Mouse (Mus musculus): ENCODE results near the gene Siva1. TPM values are rescaled to one million over a fixed set of nuclear protein-coding genes. Genes with fewer than 3 reads are reported as not detected.

Gene Siva1
- polyA plus RNA-seq, 1 experiment from 2014 or later = 174 TPM

DNA sequence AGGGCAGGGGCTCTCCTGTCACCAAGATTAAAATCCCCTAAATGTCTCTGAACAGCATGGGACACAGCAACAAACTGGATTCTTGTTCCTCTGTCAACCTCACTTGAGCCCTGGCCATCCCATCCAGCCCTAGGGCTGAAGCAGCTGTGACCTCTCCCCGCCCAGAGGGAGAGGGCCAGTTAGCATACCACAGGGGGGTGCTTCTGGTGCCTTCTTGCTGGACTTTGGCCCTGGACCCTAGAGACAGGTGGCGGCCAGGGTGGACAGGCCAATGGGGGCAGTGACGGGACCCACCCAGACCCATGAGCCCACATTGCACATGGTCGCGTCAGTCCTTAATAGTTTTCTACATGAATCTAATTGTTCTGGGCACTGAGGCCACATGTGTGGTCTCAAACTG, 9.6 kb downstream of the Siva1 start:
- DNase-seq (ENCODE audit: low spot score) = no peak

DNA sequence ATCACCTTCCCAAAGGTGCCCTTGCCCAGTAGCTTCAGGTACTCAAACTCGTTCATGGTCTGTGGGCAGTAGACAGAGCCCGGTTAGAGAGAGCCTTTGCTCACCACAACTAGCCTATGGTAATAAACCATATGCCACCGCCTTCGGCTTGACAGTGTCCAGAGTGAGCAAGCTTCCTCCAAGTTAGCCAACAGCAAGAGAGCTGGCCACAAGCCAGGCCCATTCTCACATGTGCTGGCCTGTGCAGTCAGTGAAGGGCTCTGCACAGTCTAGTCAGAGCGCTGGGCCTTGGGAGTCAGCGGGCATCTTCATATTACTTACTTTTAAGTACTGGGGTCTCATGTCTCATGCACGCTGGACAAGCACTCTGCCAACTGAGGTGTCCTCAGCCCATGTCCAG, 14.1 kb downstream of the Siva1 start:
- DNase-seq (ENCODE audit: low spot score) = no peak

DNA sequence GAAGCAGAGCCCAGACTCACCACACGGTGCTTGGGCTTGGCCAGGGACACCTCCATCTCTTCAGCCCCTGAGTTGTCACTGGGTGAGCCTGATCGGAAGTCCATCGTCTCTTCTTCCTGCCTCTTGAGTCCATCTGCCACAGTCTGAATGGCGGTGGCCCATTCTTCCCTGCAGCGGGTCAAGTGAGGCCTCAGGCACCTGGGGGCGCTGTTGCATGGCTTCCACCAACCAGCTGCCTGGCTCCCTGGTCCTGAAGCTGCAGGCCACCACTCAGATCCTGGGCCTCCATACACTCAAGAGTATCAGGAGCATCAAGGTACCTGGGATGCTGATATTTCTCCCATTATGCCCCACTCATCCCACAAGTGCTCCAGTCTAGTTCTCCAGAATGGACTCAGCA, 14.6 kb downstream of the Siva1 start:
- DNase-seq (ENCODE audit: low spot score) = no peak

DNA sequence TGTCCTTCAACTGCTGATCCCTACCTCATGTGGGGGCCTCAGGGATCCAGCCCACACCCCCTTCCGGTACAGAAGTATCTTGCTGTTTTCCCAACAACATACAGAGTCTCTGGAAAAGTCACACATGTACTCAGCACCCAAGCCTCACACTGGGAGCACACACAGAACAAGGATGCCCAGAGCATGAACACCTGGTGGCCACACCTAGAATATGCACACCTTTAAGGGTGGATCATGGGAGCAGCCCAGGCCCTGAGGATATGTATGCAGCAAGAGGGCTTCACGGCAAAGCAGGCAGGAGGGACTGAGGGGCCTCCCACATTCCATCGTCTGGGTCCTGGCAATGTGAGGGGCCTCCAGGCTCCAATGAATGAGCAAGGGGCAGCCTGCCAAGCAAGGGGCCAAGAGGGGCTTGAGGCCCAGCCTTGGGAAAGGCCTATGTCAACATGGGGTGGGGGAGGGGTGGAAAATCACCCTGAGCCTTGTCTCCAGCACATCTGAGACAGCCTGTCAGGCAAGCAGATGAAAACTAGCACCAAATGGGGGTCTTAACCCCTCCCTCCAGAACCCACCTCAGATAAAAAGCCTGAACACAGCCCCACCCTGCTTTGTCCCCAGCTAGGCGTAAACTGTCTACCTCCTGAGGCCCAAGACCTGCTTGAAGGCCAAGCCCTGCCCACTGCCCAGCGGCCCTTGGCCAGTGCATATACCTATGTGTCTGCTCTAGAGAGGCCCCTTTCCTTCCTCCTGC, 16.3 kb downstream of the Siva1 start:
- no peak for DNase-seq (ENCODE audit: low spot score)

DNA sequence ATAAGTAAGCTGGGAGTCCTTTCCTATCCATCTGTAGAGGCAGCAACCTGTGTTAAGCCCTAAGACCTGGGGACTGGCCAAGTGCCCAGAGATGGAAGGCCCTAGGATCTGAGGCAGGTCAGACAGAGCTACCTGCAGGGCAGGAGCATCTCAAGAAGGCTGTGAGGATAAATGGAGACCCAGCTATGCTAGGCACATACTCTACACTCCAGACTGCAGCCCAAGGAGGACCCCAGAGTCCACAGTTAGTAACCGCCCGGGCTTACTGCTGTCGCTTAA, 16.8 kb downstream of the Siva1 start:
- DNase-seq (ENCODE audit: low spot score) = no peak

DNA sequence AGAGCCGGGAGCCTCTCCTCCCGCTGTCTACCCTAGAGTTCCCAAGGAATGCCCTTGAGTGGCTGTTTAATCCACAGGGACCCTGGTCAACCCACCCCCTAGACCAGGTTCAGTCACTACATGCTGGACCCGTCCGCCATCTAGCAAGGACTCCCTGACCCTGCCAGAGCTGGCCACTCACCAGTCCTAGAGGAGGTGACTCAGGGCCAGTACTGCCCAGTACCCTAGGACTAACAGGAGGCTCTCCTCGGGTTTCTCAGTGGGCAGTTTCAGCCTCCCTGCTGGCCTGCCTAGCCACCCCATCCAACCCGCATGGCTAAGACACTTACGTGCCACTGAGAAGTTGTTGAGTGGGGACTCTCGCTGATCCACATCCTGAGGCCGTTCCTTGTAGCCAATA, 17.4 kb downstream of the Siva1 start:
- no peak for DNase-seq (ENCODE audit: low spot score)

DNA sequence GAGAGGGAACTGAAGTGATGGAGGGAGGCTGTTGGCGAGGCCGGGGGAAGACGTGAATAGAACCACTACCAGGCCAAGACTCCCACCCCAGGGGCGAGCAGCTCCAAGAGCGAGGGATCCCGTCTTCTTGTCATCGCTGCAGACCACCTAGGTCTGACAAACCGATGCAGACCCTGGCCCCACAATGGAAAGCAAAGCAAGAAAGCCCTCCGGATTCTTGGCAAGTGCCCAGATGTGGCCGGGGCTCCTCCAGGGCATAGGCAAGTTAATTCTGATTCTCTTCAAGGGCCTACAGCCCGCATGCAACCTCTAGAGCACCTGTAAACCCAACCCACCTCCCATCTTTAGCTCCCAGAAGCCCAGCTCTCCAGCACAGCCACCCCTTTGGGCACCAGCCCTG, 18.8 kb downstream of the Siva1 start:
- no peak for DNase-seq (ENCODE audit: low spot score)

DNA sequence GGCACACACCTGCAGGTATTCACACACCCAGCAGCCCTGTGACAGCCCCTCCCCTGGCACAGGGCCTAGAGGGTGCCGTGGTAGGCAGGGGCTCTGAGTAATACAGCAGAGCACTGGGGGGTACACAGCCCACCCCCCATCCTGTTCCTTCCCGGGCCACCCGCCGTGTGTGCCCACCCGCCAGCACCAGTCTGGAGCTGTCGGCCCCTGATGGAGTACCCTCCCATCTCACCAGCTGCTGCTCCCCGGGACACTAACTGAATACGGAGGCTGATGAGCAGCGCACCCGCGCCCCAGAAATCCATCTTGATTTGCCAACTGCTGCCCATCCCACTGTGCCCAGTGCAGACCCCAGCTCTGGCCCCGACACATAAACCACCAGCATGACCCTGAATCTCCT, 19.2 kb downstream of the Siva1 start:
- DNase-seq (ENCODE audit: low spot score) = no peak

DNA sequence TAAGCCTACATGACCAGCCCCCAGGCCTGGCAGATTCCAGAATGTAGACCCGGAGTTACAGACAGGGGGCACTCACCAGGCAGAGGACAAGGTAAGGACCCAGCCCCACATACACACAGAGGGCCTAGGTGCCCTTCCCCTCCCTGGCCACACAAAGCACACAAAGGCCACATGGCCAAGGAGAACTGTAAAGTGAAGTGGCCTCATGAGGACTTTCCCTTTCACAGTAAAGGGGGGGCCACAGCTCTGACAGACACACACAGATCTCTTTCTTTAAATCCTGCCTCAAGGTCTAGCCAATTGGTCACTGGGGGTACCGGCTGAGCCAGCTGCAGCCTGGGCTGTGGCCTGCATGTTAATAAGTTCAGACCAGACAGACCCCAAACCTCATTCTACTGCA, 19.6 kb downstream of the Siva1 start:
- DNase-seq (ENCODE audit: low spot score) = no peak

DNA sequence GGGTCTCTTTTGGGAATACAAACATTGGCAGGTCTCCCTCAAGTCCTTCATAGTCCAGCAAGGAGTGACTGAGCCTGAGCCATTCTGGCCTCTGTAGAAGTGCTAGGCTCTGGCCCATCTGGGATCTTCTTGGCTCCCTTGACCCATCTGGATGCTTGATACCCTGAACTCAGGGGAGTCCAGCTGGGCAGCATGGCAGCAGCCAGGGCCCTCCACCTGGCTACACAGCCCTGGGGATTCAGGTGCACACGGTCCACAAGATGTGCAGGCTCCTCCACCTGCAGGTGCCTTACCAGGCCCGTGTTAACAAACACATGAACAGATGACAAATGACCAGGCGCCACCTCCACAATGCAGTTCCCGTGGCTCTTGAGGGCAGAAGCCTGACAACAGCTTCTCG, 20.2 kb downstream of the Siva1 start:
- no peak for DNase-seq (ENCODE audit: low spot score)

DNA sequence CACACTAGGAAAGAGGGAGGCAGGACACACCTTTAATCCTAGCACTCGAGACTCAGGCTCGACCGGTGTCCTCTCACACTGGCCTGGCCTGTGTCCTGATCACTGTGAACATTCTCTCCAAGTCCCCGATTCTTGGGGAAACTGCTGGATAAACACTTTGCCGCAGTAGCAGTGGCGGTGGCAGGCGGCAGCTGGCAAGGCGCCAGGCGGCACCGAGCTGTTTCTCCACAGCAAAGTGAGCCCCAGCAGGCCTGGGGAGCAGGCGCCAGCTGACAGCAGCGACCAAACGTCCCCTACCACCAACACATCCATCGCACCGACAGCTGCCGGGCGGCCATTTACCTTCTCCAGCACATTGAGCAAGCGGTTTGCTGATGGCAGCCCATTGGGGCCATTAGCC, 21.0 kb downstream of the Siva1 start:
- no peak for DNase-seq (ENCODE audit: low spot score)

DNA sequence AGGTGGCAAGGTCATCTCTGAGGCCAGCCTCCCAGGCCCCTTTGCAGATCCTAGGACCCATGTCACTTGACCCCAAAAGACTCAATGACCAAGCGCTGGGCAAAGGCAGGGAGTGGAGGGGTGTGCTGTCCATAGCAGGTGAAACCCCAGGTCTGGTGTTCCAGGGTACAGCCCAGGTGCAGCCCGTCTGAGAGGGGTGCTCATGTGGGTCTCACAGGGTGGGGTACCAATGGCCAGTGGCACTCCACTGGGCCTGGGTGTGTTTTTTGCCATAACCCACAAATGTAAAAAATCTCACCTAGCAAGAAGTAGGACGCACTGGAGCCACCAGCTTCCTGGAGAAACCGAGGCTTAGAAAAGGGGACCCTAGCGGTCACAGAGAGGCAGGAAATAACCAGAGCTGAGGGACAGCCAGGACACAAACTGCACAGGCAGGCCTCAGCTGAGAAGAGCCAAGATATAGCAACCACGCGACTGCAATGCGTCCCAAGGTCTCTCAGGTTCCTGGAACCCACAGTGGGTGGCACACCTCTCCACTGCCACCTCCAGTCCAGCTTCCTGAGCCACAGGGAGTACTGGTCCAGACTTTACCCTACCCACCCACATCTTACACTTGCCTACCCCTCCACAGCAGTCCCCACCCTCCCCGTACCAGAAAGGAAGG, 21.5 kb downstream of the Siva1 start:
- DNase-seq (ENCODE audit: low spot score) = no peak

DNA sequence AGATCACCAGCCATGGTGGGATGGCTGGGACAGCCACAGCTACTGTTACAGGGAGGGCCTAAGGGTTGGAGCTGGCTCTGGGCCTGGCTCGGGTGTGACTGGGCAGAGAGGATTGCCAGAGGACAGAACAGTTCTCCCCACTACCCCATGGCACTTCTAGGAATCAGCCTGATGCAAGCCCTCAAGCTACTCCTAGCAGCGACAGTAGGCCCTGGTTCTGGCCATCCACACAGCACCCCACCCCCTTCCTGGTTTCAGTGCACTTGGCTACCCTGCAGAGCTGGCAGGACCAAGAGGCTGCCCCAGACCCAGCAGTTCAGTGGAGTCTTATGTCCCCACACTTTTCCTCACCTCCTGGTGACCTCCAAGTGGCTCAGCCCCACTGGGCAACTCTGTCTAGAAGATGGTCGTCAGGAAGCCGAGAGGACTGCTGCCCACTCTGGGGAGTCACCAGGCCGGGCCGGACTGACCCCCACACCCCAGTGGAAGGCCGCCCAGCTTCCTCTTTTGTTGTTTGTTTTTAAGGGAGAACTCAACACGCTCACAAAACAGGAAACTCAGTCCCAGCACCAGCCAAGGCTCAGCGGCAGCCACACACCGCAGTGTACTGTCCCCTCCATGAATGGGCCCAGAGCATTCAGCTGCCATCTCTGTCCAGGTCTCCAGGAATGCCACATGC, 23.3 kb downstream of the Siva1 start:
- no peak for DNase-seq (ENCODE audit: low spot score)

DNA sequence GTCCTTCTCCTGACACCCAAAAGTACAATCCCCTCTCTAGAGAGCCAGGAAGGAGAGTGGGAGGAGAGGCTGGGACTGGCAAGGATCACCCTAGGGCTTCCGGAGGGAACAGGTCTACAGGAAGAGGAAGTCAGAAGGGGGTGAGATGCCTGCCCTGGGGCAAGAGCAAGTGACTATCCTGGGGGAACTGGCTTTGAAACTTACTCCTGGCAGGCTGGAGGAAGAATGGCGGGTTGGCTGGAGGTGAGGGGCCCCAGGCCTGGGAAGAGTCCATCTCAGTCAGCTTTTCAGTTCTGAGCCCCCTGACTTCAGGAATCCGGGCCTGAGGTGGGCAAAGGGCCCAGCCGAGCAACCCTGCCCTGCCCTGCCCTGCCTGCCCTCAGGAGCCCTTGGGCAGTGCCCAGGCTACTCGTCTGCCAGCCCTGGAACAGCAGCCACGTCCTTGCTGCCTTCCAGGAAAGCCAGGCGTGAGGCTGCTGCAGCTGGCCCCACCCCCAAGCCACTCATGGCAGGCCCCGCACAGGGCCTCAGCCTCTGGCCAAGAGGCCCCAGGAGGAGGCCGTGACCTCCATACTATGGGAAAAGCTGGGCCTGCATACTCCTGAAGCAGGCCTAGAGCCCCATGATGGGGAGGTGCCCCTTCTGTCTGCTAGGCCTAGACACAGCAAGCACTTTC, 26.4 kb downstream of the Siva1 start:
- no peak for DNase-seq (ENCODE audit: low spot score)

DNA sequence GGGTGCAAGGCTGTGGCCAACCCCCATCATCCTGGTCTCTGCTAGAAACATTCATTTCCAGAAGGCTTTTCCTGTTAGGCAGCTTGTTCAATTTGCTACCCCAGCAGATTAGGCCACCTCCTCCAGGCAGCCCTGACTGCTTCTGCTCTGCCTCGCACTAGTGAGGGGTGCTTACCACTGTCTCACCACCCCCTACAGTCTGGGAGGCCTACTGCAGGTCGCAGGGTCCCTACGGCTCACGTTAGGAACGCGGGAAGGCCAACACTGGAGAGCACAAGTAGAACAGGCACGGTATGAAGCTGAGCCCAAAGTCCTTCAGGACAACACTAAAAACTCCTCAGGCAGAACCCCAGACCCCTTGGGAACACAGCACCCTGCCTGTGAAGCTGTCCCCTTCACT, 27.4 kb downstream of the Siva1 start:
- no peak for DNase-seq (ENCODE audit: low spot score)

DNA sequence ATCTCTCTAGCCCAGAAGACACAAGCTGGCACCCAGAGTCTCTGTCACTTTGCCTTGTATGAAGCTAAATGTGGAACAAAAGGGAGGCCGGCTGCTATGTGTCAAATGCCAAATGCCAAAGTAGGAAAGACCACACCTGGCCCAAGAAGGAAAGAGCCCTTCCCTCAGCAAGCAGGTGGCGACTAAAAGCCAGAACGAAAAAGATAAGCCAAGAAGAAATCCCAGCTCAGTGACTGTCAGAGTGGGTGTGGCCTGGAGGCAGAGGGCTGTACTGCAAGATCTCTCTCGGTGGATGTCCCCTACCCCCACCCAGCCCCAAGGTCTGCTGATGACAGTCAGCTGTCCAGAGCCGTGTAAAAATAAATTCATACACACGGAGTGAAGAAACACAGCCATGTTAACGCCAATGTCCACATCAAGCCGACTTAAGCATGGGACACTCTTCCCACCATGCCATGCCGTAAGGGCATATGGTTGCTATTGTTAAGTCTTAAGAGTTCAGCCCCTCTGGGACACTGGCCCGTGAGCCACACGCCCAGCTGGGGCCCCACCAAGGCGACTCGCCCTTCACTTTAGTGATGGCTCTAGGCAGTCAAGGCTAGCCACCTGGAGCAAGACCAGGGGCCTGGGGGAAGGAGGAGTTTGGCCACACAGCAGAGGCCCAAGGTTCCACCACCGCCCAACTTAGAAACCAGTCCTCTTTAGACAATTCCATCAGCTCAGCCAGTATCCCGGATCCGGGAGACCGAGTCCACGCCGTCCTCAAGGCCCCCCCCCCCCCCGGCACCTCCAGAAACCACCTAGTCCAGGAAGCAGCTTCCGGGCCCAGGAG, 28.5 kb downstream of the Siva1 start:
- DNase-seq (ENCODE audit: low spot score) = peak; percentile 33

DNA sequence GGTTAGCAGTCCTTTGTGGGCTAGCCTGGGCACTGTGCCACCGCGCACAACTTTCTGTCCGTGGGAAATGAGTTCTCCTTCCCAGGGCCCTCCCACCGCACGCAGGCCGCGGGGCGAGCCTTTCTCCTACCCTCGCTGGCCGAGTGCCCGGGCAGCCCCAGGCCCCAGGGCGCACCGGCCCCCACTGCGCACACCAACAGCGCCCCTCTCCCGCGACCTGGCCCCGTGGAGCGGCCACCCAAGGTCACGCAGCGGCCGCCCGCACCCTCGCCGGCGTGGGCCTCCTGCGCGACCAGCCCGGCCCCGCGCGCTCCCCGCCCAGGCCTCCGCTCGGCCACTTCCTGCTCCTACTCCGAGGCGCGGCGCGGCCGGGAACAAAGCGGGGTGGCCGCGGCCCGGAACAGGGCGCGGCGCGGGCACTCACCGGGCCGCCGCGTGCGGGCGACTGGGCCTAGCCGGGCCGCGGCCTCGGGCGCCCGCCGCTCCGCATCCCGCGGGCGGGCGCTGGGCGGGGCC, 29.2 kb downstream of the Siva1 start:
- peak; percentile 44 for DNase-seq (ENCODE audit: low spot score)

DNA sequence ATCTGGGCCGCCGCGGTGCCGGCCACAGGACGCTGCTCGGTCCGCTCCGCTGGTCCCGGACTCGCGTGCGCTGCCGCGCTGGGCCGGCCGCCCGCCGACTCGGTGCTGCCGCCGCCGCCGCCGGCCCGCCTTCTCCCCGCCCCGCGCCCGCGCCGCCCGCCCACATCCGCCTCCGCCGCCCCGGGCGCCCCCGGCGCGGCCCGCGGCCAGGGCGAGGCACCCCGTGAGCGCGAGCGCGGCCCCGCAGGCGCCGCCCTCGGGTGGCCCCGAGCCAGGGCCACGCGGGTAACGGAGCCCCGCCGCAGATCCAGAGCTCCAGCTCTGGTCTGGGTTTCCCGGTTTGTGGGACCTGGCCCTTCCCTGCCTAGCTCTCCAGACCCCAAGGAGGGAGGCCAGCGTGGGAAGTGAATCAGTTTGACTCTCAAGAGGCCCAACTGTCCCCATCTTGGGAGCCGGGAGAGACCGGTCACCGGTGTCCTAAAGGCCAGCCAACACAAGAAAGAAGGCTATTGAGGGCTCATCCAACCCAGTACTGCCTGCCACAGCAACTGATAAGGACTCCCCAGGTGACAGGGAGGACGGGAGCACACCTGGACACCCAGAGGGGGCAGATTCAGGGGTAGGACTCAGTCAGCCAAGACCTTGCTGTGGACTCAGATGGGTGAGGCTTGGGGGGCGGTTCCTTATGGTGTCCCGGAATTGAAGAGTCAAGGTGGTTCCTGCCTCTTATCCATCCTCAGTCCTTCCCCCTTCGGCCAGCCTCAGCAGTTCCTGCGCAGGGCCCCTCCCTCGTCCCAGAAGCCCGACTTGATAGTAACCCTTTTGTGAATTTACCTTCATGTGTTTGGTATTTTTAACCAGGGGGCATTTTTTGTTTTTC, 29.9 kb downstream of the Siva1 start, which contains the start of gene Akt1:
Akt1 (minus strand) TSS at position 753 of the 880 bp plus-strand sequence.
- peak; percentile 52 for DNase-seq (ENCODE audit: low spot score)

DNA sequence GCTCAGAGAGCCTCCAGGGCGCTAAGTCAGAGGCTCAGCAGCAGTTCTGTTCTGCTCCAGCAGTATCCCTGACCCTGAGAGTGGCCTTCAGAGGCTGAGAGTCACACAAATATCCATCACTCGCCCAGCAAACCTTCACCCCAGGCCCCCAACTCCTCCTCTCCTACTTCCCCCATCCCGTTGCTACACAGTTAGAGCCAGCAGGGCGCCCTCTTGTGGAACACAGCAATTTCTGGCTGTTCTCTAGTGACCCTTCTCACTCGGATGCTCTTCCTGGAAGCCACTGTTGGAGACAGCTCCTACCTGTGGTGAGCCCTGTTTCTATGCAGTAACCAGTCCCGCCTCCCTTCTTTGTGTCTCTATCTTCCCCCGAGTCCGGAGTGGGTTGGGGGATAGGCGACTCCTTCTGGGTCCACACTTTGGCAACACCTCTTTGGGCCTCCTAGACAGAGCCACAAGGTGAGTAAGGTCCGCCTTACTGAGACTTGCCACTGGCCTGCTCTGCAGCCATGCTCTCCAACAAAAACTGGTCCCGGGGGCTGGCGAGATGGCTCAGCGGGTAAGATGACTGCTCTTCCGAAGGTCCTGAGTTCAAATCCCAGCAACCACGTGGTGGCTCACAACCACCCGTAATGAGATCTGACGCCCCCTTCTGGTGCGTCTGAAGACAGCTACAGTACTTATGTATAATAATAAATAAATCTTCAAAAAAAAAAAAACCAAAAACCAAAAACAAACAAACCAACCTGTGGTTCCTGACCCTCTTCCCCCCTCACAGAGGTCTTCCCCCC, 31.0 kb downstream of the Siva1 start:
- peak; percentile 90 for DNase-seq (ENCODE audit: low spot score)
